Mouse (Mus musculus) forebrain, embryonic 10.5 days (tissue): ENCODE measurements at regions not wholly inside any gene's neighbourhood (a gene's known extent, or its start where the extent isn't known, plus 50 kb on each side); places are given as distances from the start of the nearest gene placed in this dataset.

ENCODE experiments used
- DNase-seq: peaks from one replicate; pipeline ENCODE4 v3.0.0-alpha.2; 2017; ENCODE audit warnings: low spot score; ENCODE audit errors: extremely low spot score
- H3K27ac ChIP-seq: fragments of 300-500 bp; sonication (generic); 2 replicates; pipeline ENCODE4 v1.5.1; 2016; ENCODE audit warnings: mild to moderate bottlenecking
- H3K27me3 ChIP-seq: fragments of 300-500 bp; sonication (generic); 2 replicates; pipeline ENCODE4 v1.6.1; 2016; ENCODE audit warnings: mild to moderate bottlenecking; ENCODE audit not compliant: poor library complexity, severe bottlenecking
- H3K36me3 ChIP-seq: fragments of 300-500 bp; sonication (generic); replicated peaks from 2 replicates; pipeline ENCODE4 v1.6.1; 2016; ENCODE audit warnings: mild to moderate bottlenecking, moderate library complexity
- H3K4me1 ChIP-seq: fragments of 300-500 bp; sonication (generic); 2 replicates; pipeline ENCODE4 v1.6.1; 2016
- H3K4me3 ChIP-seq: fragments of 300-500 bp; sonication (generic); 2 replicates; pipeline ENCODE4 v1.5.1; 2016; ENCODE audit warnings: mild to moderate bottlenecking, moderate library complexity
- H3K9me3 ChIP-seq: fragments of 300-500 bp; sonication (generic); 2 replicates; pipeline ENCODE4 v1.6.1; 2016; ENCODE audit warnings: mild to moderate bottlenecking, moderate library complexity
- WGBS: fragments of 180-500 bp; shearing (Covaris S2); methylation state at CpG from one replicate; pipeline ENCODE4 v1.1.7; 2016; 5-methylcytosine and 5-hydroxymethylcytosine counted together

GRCm38 (mm10) chr8:7205086-7205485 lies 1456.0 kb downstream of the Efnb2 start:
- Histone ChIP-seq H3K4me1 (no peaks in the 10 kb centered on the region), H3K27ac (no peak overlapping the region), H3K27me3 (no peaks in the 10 kb centered on the region), H3K4me3 (no peak overlapping the region), H3K36me3 (no peaks in the 10 kb centered on the region), H3K9me3 (no peaks in the 10 kb centered on the region)
- 88% methylated on average over 4 of the region's 4 CpGs for WGBS
- no peak for DNase-seq

- H3K27me3 ChIP-seq: no peaks in the 10 kb centered on the region
- no peak overlapping the region for H3K4me3 ChIP-seq
- no peak overlapping the region for H3K27ac ChIP-seq
- H3K4me1 ChIP-seq: peaks cover 9% of the 10 kb centered on the region; the same call in 1 of the 2 replicates
- H3K9me3 ChIP-seq: no peaks in the 10 kb centered on the region
- no peaks in the 10 kb centered on the region for H3K36me3 ChIP-seq
- DNase-seq: no peak
These were observed 1470.3 kb downstream of the Efnb2 start for GRCm38 (mm10) chr8:7190726-7191125.

DNA sequence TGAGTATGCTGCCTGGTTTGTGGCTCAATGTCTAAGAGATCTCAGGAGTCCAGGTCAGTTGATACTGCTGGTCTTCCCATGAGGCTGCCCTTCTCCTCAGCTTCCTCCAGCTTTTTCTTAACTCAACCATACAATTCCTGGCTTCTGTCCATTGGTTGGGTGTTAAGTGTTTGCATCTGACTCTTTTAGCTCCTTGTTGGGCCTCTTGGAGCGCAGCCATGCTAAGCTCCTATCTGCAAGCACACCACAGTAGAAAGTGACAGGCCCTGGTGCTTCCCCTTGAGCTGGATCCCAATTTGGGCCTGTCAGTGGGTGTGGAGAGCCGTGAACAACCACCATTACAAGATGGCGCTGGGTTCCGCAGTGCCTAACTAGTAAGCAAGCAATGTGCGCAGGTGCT lies 1497.7 kb downstream of the Efnb2 start:
- Histone ChIP-seq H3K27me3 (no peaks in the 10 kb centered on the region), H3K4me1 (no peaks in the 10 kb centered on the region), H3K4me3 (no peak overlapping the region), H3K36me3 (no peaks in the 10 kb centered on the region), H3K27ac (no peak overlapping the region), H3K9me3 (no peaks in the 10 kb centered on the region)
- no peak for DNase-seq
- WGBS: 93% methylated on average over 5 of the region's 5 CpGs

GRCm38 (mm10) chr8:7131746-7132145 lies 1529.3 kb downstream of the Efnb2 start:
- no peak for DNase-seq
- Histone ChIP-seq H3K4me1 (peaks cover 5% of the 10 kb centered on the region; the same call in 1 of the 2 replicates), H3K27me3 (no peaks in the 10 kb centered on the region), H3K9me3 (no peaks in the 10 kb centered on the region), H3K4me3 (no peak overlapping the region), H3K36me3 (no peaks in the 10 kb centered on the region), H3K27ac (peak overlapping the region; percentile 44; the same call in 1 of the 2 replicates)
- WGBS: 70% methylated on average over 4 of the region's 4 CpGs

DNA sequence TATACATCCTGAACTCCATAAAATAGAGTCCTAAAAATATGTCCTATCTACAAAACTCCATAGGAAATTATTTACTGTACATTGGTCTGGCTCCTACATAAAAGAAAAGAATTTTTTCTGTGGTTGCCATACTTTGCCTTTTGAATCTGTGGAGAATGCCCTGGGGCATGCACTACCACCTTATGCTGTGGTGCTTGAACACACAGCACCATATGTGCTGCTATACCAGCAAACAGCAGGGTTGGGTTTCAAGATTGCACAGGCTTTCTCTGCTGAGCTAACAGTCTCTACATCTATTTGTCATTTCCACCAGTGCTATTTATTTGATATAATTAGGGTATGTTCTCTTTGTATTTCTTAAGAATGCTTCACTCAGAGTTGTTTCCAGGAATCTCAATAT lies 1552.2 kb downstream of the Efnb2 start:
- no peaks in the 10 kb centered on the region for H3K36me3 ChIP-seq
- no peak overlapping the region for H3K4me3 ChIP-seq
- no peaks in the 10 kb centered on the region for H3K4me1 ChIP-seq
- DNase-seq: no peak
- H3K27me3 ChIP-seq: no peaks in the 10 kb centered on the region
- H3K27ac ChIP-seq: no peak overlapping the region
- H3K9me3 ChIP-seq: no peaks in the 10 kb centered on the region

DNA sequence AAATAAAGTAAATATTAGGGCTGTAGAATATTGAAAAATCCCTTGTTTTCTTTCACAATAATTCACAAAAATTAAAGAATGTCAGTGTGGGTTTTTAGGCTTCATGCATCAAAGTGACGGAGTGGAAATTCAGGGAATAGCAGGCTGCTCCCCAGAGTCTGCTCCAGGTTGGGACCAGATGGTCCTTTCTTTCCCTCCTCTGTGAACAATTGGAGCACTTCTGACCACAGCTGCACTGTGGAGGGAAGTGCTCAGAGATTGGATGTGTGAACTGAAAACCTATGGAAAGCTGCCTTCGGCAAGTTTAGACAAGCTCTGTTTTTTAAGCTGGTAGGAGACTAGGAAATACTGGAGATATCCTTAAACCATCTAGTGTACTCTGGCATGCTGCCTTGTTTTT lies 1563.5 kb downstream of the Efnb2 start:
- WGBS: 63% methylated on average over 2 of the region's 2 CpGs
- Histone ChIP-seq H3K36me3 (no peaks in the 10 kb centered on the region), H3K27me3 (no peaks in the 10 kb centered on the region), H3K9me3 (no peaks in the 10 kb centered on the region), H3K4me3 (no peak overlapping the region), H3K4me1 (no peaks in the 10 kb centered on the region), H3K27ac (no peak overlapping the region)
- no peak for DNase-seq

DNA sequence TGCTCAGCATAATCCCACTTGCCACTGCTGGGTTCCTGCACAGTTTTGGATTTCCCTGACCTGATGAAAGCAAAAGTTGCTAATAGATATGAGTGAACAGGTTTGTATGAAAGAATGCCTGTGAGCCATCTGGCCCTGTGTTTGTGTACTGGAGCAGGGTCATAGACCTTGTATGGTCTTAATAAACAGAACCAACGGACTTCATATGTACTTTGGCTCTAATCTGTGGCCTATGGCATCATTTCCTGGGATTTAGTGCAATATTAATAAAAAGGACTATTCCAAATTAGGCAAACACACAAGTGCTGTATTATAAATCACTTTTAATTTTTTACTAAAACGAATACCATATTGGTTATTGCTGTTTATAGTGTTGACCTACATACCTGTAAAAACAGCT lies 1568.2 kb downstream of the Efnb2 start:
- WGBS: 72% methylated on average over 2 of the region's 2 CpGs
- H3K4me3 ChIP-seq: no peak overlapping the region
- DNase-seq: no peak

DNA sequence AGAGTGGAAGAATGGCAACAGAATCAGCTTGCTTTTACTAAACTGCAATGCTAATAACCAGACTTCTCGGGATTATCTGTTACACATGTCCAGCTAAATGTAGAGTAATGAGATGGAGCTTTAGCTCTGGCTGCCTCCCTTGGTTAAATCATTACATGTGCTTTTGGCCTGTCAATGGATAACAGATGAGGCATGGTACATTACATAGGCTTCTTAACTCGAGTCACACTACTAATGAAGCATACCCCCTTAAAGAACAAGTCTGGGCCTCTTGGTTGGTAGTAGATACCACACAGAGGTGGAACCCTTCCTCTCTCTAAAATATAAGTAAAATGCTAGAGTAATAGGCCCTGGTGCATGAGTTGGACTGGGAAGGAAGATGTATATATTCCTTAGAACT lies 1572.9 kb downstream of the Efnb2 start:
- no peak for DNase-seq
- Histone ChIP-seq H3K27ac (no peak overlapping the region), H3K4me3 (no peak overlapping the region), H3K27me3 (no peaks in the 10 kb centered on the region), H3K36me3 (no peaks in the 10 kb centered on the region), H3K4me1 (no peaks in the 10 kb centered on the region), H3K9me3 (no peaks in the 10 kb centered on the region)
- WGBS: 77% methylated on average over 2 of the region's 2 CpGs

More for the DNA sequence above, 1568.2 kb downstream of the Efnb2 start:
- no peaks in the 10 kb centered on the region for H3K27me3 ChIP-seq
- H3K36me3 ChIP-seq: no peaks in the 10 kb centered on the region
- no peak overlapping the region for H3K27ac ChIP-seq
- no peaks in the 10 kb centered on the region for H3K4me1 ChIP-seq
- no peaks in the 10 kb centered on the region for H3K9me3 ChIP-seq

- Histone ChIP-seq H3K9me3 (no peaks in the 10 kb centered on the region), H3K27me3 (no peaks in the 10 kb centered on the region), H3K36me3 (no peaks in the 10 kb centered on the region), H3K4me3 (no peak overlapping the region), H3K4me1 (no peaks in the 10 kb centered on the region), H3K27ac (no peak overlapping the region)
- 87% methylated on average over 4 of the region's 4 CpGs for WGBS
- no peak for DNase-seq
These were observed 1600.8 kb downstream of the Efnb2 start for GRCm38 (mm10) chr8:7060255-7060656.

DNA sequence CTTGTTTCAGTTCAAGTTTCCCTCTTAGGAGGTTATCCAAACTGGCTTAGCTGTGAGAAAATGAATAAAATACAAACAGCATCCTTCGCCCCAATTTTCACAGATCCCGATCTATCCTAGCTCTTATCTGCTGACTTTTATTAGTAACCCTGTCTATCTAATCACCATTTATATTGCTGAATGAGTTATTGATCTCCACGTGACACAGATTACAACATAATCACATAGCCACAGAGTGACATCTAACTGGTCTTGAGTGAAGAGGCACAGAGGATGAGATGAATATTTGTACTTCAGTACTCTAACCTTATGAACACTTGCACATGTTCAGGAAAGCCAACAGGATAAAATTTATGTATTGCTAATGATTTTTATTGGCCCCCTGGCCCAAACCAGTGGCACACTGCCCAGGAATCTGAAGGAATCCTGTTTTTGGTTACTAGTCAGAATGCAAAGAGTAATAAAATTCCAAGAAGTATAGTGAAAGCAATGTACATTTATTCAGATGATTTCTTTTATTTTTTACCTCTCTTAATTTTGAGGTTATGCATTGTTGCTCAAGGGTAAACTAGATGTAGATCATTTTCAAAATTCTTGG lies 1634.7 kb downstream of the Efnb2 start:
- H3K27me3 ChIP-seq: no peaks in the 10 kb centered on the region
- no peaks in the 10 kb centered on the region for H3K9me3 ChIP-seq
- H3K36me3 ChIP-seq: no peaks in the 10 kb centered on the region
- H3K4me3 ChIP-seq: no peak overlapping the region
- no peak for DNase-seq
- H3K4me1 ChIP-seq: no peaks in the 10 kb centered on the region
- H3K27ac ChIP-seq: no peak overlapping the region
- WGBS: 95% methylated on average over 3 of the region's 3 CpGs

DNA sequence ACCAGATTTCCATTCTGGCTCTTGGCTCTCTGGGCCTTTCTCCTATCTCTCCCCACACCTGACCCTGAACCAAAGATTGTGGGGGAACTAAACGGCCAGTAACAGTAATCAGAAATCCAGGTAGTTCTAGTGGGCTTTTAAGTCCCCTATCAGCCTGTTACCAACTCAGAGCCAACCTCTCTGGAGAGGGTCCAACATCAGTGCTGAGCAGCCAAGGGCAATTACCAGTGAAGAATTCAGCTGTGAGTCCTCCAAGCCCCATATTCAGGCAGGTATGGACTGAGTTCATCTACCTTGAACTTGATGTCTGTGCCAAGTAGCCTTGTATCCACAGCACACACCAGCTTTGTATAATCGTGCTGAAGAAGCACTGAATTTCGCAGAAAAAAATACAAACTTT lies 1636.7 kb downstream of the Efnb2 start:
- H3K4me1 ChIP-seq: no peaks in the 10 kb centered on the region
- no peak for DNase-seq
- no peak overlapping the region for H3K27ac ChIP-seq
- H3K36me3 ChIP-seq: no peaks in the 10 kb centered on the region
- no peaks in the 10 kb centered on the region for H3K27me3 ChIP-seq
- no peak overlapping the region for H3K4me3 ChIP-seq
- no peaks in the 10 kb centered on the region for H3K9me3 ChIP-seq
- 94% methylated on average over 3 of the region's 3 CpGs for WGBS

- Histone ChIP-seq H3K27ac (no peak overlapping the region), H3K36me3 (no peaks in the 10 kb centered on the region), H3K27me3 (no peaks in the 10 kb centered on the region), H3K4me3 (no peak overlapping the region), H3K4me1 (no peaks in the 10 kb centered on the region), H3K9me3 (no peaks in the 10 kb centered on the region)
- WGBS: 88% methylated on average over 5 of the region's 5 CpGs
- no peak for DNase-seq
These were observed 1649.2 kb downstream of the Efnb2 start for GRCm38 (mm10) chr8:7011881-7012280.

GRCm38 (mm10) chr8:6991516-6991915 lies 1669.5 kb downstream of the Efnb2 start:
- Histone ChIP-seq H3K36me3 (no peaks in the 10 kb centered on the region), H3K9me3 (no peaks in the 10 kb centered on the region), H3K4me3 (no peak overlapping the region), H3K27me3 (no peaks in the 10 kb centered on the region), H3K4me1 (no peaks in the 10 kb centered on the region), H3K27ac (no peak overlapping the region)
- DNase-seq: no peak
- 87% methylated on average over 2 of the region's 2 CpGs for WGBS
